Mouse (Mus musculus) frontal cortex, adult 2 months (tissue): ENCODE measurements around the gene Gm28635. TPM values are rescaled to one million over a fixed set of nuclear protein-coding genes. Genes with fewer than 3 reads are reported as not detected.

Experiments
- DNase-seq, 2 experiments: peaks; one replicate each; pipeline ENCODE4 v3.0.0; 2022; ENCODE audit warnings: low spot score in 1 of 2; ENCODE audit errors: extremely low spot score in 1 of 2
- polyA plus RNA-seq: library from polyadenylated mRNA; depleted of rRNA; stranded (reverse); fragments of >200 nt; gene quantifications from 2 replicates; pipeline ENCODE4 v1.2.3, GENCODE M21; 2012; rRNA removed

The Gm28635 gene
- polyA plus RNA-seq = not detected in 2 replicates

- DNase-seq = peak; percentile 98 to 99
Measured at GRCm38 (mm10) chr2:84677968-84678880, at the start of gene Gm28635, which contains the start of gene Med19. Gm28635 (minus strand) TSS chr2:84678041. Med19 (plus strand) TSS chr2:84678402.

- DNase-seq = peak; percentile 95 to 99
Measured at GRCm38 (mm10) chr2:84727172-84727858, 49.5 kb upstream of the Gm28635 start, which contains the start of gene Clp1. Clp1 (minus strand) TSS chr2:84727350.

GRCm38 (mm10) chr2:84726716-84727115 lies 48.9 kb upstream of the Gm28635 start:
- DNase-seq = no peak

- no peak for DNase-seq
Measured at GRCm38 (mm10) chr2:84725770-84726169, 47.9 kb upstream of the Gm28635 start.

GRCm38 (mm10) chr2:84723856-84724255 lies 46.0 kb upstream of the Gm28635 start:
- DNase-seq = no peak

- DNase-seq = no peak
Measured at GRCm38 (mm10) chr2:84721182-84721581, 43.3 kb upstream of the Gm28635 start.

GRCm38 (mm10) chr2:84720718-84721117 lies 42.9 kb upstream of the Gm28635 start:
- no peak for DNase-seq

GRCm38 (mm10) chr2:84717357-84717756 lies 39.5 kb upstream of the Gm28635 start:
- no peak for DNase-seq

- peak in 1 of 2 experiments; percentile 16 for DNase-seq
Measured at GRCm38 (mm10) chr2:84716423-84717355, 38.8 kb upstream of the Gm28635 start.

GRCm38 (mm10) chr2:84715562-84716361 lies 37.9 kb upstream of the Gm28635 start:
- peak; percentile 91 to 92 for DNase-seq

- DNase-seq = peak; percentile 95 to 98
Measured at GRCm38 (mm10) chr2:84714811-84715561, 37.1 kb upstream of the Gm28635 start, which contains the start of gene Zdhhc5. Zdhhc5 (minus strand) TSS chr2:84715180.

- peak in 1 of 2 experiments; percentile 25 for DNase-seq
Measured at GRCm38 (mm10) chr2:84714422-84714810, 36.6 kb upstream of the Gm28635 start.

GRCm38 (mm10) chr2:84711898-84712297 lies 34.1 kb upstream of the Gm28635 start:
- DNase-seq = no peak

- no peak for DNase-seq
Measured at GRCm38 (mm10) chr2:84707523-84707922, 29.7 kb upstream of the Gm28635 start.

- no peak for DNase-seq
Measured at GRCm38 (mm10) chr2:84705295-84705694, 27.5 kb upstream of the Gm28635 start.

- no peak for DNase-seq
Measured at GRCm38 (mm10) chr2:84704329-84704728, 26.5 kb upstream of the Gm28635 start.

- DNase-seq = no peak
Measured at GRCm38 (mm10) chr2:84703497-84703896, 25.7 kb upstream of the Gm28635 start.

- no peak for DNase-seq
Measured at GRCm38 (mm10) chr2:84695007-84695695, 17.3 kb upstream of the Gm28635 start.
